In genomic region chr2:144633551-144633950, GRCm38 (mm10) we compare ENCODE assay signal across 13 mouse cellular contexts.
"Had no signal": no experiment of that assay in that cellular context is flagged by ENCODE, and none has a peak within 500 bp of the region (broad histone marks: within the 10 kb centered on the region; RNA-seq: fewer than 3 reads in every experiment).

No protein-coding gene starts in this region.

- H3K27me3 ChIP-seq: limb, embryonic 13.5 days; neural tube, embryonic 12.5 days had no signal

- H3K27ac ChIP-seq: limb, embryonic 13.5 days; liver, embryonic 14.5 days; neural tube, embryonic 12.5 days; stomach, postnatal 0 days had no signal

- DNase-seq: kidney, adult 8-10 months; lung, adult 2 months; lung, postnatal 36 days; midbrain, embryonic 14.5 days; thymus, adult 2 months; thymus, postnatal 25 days had no signal

- ATAC-seq: intestine, postnatal 0 days; lung, postnatal 0 days had no signal

- H3K9me3 ChIP-seq: neural tube, embryonic 12.5 days had no signal

- H3K9ac ChIP-seq: limb, embryonic 13.5 days; liver, embryonic 14.5 days; neural tube, embryonic 12.5 days had no signal

- H3K4me2 ChIP-seq: limb, embryonic 13.5 days; neural tube, embryonic 12.5 days had no signal

- H3K4me1 ChIP-seq: neural tube, embryonic 12.5 days had no signal

- H3K36me3 ChIP-seq: neural tube, embryonic 12.5 days had no signal

- H3K4me3 ChIP-seq: limb, embryonic 13.5 days; myocyte; neural tube, embryonic 12.5 days had no signal
